Mouse (Mus musculus): Measurements from ENCODE around the gene Arpc5.
A peak's percentile ranks its signal among the peaks of the same experiment; 100 is the strongest.
"Not testable (repeated sequence)": the region's sequence is repeated elsewhere in the genome, so short reads cannot be mapped to it uniquely, and the experiment has no call there.

The Arpc5 gene

DNA sequence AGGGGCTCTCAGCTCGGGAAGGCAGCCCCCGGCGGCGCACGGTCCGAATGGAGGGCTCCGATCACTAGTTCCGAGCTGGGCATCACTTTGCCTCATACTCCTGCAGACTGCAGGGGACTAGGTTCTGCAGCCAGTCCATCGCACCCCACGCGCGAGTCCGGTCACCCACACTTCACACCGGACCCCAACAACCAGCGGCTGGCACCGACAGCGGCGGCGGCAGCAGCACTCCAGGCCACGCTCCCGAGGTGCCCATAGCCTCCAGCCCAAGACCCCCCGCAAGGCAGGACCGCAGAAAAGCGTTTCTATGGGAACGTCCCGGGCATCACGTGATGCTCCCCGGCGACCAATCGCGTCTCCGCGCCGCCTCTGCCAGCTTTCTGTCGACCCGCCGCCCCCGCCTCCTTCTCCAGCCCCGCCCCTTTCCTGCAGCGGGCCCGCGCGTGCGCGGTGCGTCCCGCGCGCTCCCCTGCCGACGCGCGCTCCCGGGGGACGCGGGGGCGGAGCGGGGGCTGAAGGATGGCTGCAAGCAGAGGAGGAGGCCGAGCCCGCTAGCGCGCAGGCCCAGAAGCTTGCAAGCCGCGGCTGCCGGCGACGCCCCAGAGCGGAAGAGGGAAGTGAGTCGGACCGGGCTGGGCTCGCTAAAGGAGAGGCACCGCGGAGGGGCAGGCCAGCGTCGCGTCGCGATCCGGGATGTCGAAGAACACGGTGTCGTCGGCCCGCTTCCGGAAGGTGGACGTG, at the start of gene Arpc5, which contains the start of gene Rgl1:
Gene Arpc5, plus strand, starts transcription at position 511 of the 741 bp plus-strand sequence.
Gene Rgl1, minus strand, starts transcription at position 320 of the 741 bp plus-strand sequence.
- DNase-seq (ENCODE audit: low read depth, low spot score), result peak; percentile 85

- no peak for DNase-seq (ENCODE audit: low read depth, low spot score)
Measured at GRCm38 (mm10) chr1:152717329-152717728, 49.0 kb upstream of the Arpc5 start.

DNA sequence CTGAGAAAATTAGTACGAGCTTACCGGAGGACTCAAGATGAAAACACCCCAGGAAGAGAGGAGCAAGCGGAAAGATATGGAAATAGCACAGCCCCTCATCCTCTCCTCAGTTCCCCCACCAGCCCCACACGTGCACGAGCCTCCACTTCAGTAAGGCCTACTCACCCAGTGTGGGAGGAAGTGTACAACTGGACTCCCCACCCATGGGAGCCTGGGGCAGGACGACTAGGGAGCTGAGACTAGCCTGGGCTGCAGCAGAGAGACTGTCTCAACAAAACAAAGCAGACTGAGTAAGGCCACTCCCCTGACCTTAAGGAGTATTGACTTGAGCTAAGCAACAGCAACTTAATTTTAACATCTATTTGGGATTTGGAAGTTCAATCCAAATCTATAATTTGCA, 48.1 kb upstream of the Arpc5 start:
- DNase-seq (ENCODE audit: low read depth, low spot score), result no peak

- no peak for DNase-seq (ENCODE audit: low read depth, low spot score)
Measured at GRCm38 (mm10) chr1:152720969-152721368, 45.4 kb upstream of the Arpc5 start.

- DNase-seq (ENCODE audit: low read depth, low spot score), result no peak
Measured at GRCm38 (mm10) chr1:152721535-152722198, 44.7 kb upstream of the Arpc5 start.

DNA sequence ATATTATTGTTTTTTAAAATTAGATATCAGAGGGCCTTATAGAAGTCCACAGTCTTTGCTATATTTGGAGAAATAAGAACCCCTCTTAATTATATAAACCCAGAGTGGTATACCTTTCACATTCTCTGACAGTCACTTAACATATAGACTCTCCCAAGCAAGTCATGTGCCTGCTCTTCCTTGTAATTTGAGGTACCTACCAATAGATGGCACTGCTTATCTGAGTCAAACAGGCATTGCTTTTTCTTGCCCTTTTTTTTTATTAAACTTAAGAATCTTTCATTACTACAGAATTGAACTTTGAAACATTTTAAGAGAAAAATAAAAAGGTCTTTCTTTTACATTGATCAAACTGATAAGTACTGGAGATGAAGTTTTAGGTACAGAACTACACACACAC, 42.1 kb upstream of the Arpc5 start:
- DNase-seq (ENCODE audit: low read depth, low spot score), result peak; percentile 5

GRCm38 (mm10) chr1:152726095-152726494, 40.2 kb upstream of the Arpc5 start:
- no peak for DNase-seq (ENCODE audit: low read depth, low spot score)

DNA sequence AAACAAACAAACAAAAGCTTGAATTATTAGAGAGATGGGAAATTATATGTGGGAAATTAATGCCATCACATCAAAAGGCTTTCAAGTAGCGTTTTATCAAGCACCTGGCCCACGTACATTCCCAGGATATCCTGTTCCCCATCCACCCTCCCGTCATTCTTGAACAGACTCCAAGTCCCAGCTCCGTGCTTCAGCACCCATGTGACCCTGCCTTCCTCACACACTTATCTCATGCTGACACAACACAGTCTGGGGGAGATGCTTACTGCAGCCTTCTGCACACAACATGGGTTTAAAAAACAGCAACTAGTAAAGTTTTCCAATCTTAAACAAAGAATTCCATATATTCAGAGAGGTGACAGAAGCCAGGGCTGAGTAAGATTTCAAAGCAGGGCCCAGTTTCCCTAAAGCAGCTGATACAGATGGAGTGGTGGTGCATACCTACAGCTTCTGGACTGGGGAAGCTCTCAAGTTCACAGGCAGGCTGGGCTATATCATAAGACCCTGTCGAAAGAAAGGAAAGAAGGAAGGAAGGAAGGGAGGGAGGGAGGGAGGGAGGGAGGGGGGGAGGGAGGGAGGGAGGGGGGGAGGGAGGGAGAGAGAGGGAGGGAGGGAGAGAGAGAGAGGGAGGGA, 38.6 kb upstream of the Arpc5 start:
- no peak for DNase-seq (ENCODE audit: low read depth, low spot score)

DNA sequence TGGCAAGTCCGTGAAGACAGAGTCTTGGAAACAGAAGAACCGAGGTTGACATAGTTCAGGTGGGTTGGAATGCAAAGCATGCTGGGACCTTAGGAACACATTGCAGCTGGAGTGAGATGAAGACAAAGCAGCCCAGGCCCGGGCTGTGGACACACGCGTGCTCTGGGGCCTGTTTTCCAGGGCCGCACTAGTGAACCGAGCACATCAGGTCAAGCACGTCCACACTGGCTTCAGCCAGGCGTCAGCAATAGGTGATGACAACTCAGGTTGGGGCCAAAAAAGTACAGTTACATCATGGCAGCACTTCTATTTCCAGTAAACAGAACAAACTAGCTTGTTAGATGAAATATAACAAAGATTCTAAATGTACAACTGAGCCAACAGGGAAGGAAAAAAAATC, 27.5 kb upstream of the Arpc5 start:
- DNase-seq (ENCODE audit: low read depth, low spot score), result no peak

GRCm38 (mm10) chr1:152739374-152739773, 27.0 kb upstream of the Arpc5 start:
- no peak for DNase-seq (ENCODE audit: low read depth, low spot score)

- no peak for DNase-seq (ENCODE audit: low read depth, low spot score)
Measured at GRCm38 (mm10) chr1:152743095-152743826, 23.1 kb upstream of the Arpc5 start.

GRCm38 (mm10) chr1:152746426-152746825, 19.9 kb upstream of the Arpc5 start:
- no peak for DNase-seq (ENCODE audit: low read depth, low spot score)

GRCm38 (mm10) chr1:152749276-152749675, 17.1 kb upstream of the Arpc5 start:
- DNase-seq (ENCODE audit: low read depth, low spot score), result no peak

- DNase-seq (ENCODE audit: low read depth, low spot score), result no peak
Measured at GRCm38 (mm10) chr1:152750312-152750965, 15.9 kb upstream of the Arpc5 start, which contains the start of gene Apobec4. Gene Apobec4, plus strand, starts transcription at chr1:152750551.

DNA sequence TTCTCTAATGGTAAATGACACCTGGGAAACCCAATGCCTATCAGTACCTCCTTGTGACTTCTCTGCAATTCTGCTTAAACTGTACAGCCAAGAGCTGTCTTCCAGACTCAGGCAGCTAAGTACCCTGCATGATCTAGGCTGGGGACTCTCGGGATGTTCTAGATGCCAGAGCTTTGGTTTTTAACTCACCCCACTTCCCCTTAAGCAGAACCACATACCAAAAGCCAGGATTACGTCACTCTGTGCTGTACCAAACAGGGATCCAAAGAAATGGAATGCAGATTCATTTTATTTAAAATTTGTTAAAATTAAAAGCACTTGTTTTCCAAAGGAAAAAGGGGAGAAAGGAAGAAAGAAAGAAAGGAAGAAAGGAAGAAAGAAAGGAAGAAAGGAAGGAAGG, 4.6 kb upstream of the Arpc5 start:
- no peak for DNase-seq (ENCODE audit: low read depth, low spot score)

- no peak for DNase-seq (ENCODE audit: low read depth, low spot score)
Measured at GRCm38 (mm10) chr1:152766804-152767748, 734 bp downstream of the Arpc5 start.

- peak; percentile 86 for DNase-seq (ENCODE audit: low read depth, low spot score)
Measured at GRCm38 (mm10) chr1:152767749-152768488, 1.6 kb downstream of the Arpc5 start.

GRCm38 (mm10) chr1:152771016-152771415, 4.7 kb downstream of the Arpc5 start:
- no peak for DNase-seq (ENCODE audit: low read depth, low spot score)

- not testable (repeated sequence) for DNase-seq (ENCODE audit: low read depth, low spot score)
Measured at GRCm38 (mm10) chr1:152774601-152775000, 8.3 kb downstream of the Arpc5 start.

Measured in c-Kit-negative CD71-positive TER-119-positive erythroid progenitor cells, embryonic 14.5 days (primary cell).